Mouse (Mus musculus) ES-E14 (cell line): ENCODE measurements around the gene Btbd11. TPM values are rescaled to one million over a fixed set of nuclear protein-coding genes. Genes with fewer than 3 reads are reported as not detected.

Experiments used
- DNase-seq: peaks from one replicate; pipeline ENCODE4 v3.0.0-alpha.2; 2013; ENCODE audit warnings: low read depth, low spot score
- H3K27ac ChIP-seq: 2 replicates; pipeline ENCODE4 v1.5.1; 2012; ENCODE audit warnings: low read depth, mild to moderate bottlenecking, low read length, moderate library complexity, mixed read lengths; ENCODE audit not compliant: poor library complexity, insufficient read depth, severe bottlenecking
- H3K36me3 ChIP-seq: 2 replicates; pipeline ENCODE4 v1.6.1; 2012; ENCODE audit warnings: mild to moderate bottlenecking, low read length, moderate library complexity, mixed read lengths; ENCODE audit not compliant: control insufficient read depth, poor library complexity, insufficient read depth, severe bottlenecking
- H3K4me1 ChIP-seq, 2 experiments: fragments of 150-350 bp in 1 of 2; sonication (generic) in 1 of 2; 2 replicates each; pipeline ENCODE4 v1.6.1; 2012; ENCODE audit warnings: low read length in 2 of 2, mild to moderate bottlenecking in 1 of 2, mixed read lengths in 1 of 2; ENCODE audit not compliant: control insufficient read depth in 2 of 2, insufficient read depth in 2 of 2, poor library complexity in 1 of 2
- H3K4me3 ChIP-seq, 2 experiments: fragments of 150-350 bp in 1 of 2; sonication (generic) in 1 of 2; 2 replicates each; pipeline ENCODE4 v1.5.1; 2012; ENCODE audit warnings: low read length in 2 of 2, low read depth in 1 of 2, mild to moderate bottlenecking in 1 of 2, mixed read lengths in 1 of 2; ENCODE audit not compliant: insufficient read depth in 1 of 2, poor library complexity in 1 of 2, severe bottlenecking in 1 of 2
- H3K9ac ChIP-seq: 2 replicates; pipeline ENCODE4 v1.6.1; 2012; ENCODE audit warnings: low read depth, mild to moderate bottlenecking, low read length, mixed read lengths; ENCODE audit not compliant: poor library complexity, insufficient read depth, severe bottlenecking
- H3K9me3 ChIP-seq: fragments of 150-350 bp; sonication (generic); 2 replicates; pipeline ENCODE4 v1.6.1; 2012; ENCODE audit warnings: low read depth, mild to moderate bottlenecking, low read length; ENCODE audit not compliant: control insufficient read depth, insufficient read depth
- CHD2 ChIP-seq: IDR thresholded peaks from 2 replicates; pipeline ENCODE4 v1.6.1; 2014; ENCODE audit warnings: mild to moderate bottlenecking, low read depth, low read length, inconsistent platforms
- HCFC1 ChIP-seq: IDR thresholded peaks from 2 replicates; pipeline ENCODE4 v1.6.1; 2012; ENCODE audit warnings: low read length, inconsistent platforms, borderline replicate concordance; ENCODE audit not compliant: insufficient read depth
- MAFK ChIP-seq: IDR thresholded peaks from 2 replicates; pipeline ENCODE4 v1.6.1; 2014; ENCODE audit warnings: mild to moderate bottlenecking, low read depth, low read length, inconsistent platforms; ENCODE audit not compliant: insufficient read depth
- ZC3H11A ChIP-seq: IDR thresholded peaks from 2 replicates; pipeline ENCODE4 v1.6.1; 2012; ENCODE audit warnings: low read depth, mild to moderate bottlenecking, inconsistent platforms, low read length, borderline replicate concordance
- ZNF384 ChIP-seq: IDR thresholded peaks from 2 replicates; pipeline ENCODE4 v1.6.1; 2012; ENCODE audit warnings: low read depth, low read length, inconsistent platforms
- in situ Hi-C, 2 experiments: fragments of 600-800 bp; cut with MboI; formaldehyde crosslinking; loops; one replicate each; pipeline ENCODE4 v1.15.1; 2025; ENCODE audit warnings: low sequenced_read_pairs in 2 of 2, inconsistent platforms in 1 of 2; ENCODE audit not compliant: unreplicated experiment in 2 of 2
- total RNA-seq: library from RNA; depleted of rRNA; stranded (reverse); fragments of 300-350 nt; gene quantifications from 2 replicates; pipeline ENCODE4 v1.2.3, GENCODE M21; 2012

The Btbd11 gene
- total RNA-seq, 1 experiment: 9.9 TPM

DNA sequence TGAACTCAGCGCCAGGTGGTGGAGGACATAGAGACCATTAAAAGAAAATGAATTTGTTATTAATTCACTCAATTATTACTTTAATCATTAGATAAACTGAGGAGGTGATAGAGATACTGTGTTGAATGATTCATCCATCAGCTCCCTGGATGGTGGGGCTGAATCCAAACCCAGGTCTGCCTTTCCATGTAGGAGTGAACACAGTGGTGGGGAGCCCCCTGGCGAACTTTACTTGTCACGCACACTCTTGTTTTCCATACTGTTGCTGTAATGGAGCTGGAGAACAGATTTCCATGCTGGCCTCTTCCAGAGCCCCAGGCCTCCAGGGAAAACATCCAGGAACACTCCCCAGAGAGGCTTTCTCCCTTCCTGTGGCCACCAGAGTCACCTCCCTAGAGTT lies 50.6 kb downstream of the Btbd11 start:
- Histone ChIP-seq H3K4me3 (no peak overlapping the region), H3K9me3 (no peaks in the 10 kb centered on the region), H3K4me1 (no peaks in the 10 kb centered on the region), H3K36me3 (no peaks in the 10 kb centered on the region), H3K27ac (no peak overlapping the region), H3K9ac (no peak overlapping the region)
- DNase-seq: no peak
- no peak for TF ChIP-seq HCFC1
- no peak for TF ChIP-seq MAFK
- peak; percentile 41; the same call in 1 of the 2 replicates for TF ChIP-seq ZC3H11A
- in situ Hi-C loops: no loop called here

DNA sequence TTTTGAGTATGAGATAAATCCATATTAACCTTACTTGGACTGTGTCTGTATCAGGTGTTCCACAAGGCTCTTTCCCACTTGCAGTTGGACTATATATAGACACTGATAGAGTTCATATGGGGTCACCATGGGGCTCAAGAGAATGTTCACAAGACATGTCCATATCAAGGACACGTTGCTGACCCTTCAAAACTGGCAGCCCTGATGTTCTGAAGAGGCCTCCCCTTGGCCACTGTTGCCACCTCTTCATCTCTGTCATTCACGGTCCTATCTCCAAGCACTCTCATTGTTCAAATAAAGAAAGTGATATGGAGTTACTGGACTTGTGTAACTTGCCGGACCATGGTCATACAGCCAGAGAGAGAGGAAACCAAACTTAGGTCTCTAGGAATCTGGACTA lies 56.8 kb downstream of the Btbd11 start:
- Histone ChIP-seq H3K4me1 (no peaks in the 10 kb centered on the region; a peak in 1 of 4 replicates), H3K9me3 (no peaks in the 10 kb centered on the region), H3K27ac (no peak overlapping the region), H3K4me3 (no peak overlapping the region), H3K36me3 (no peaks in the 10 kb centered on the region), H3K9ac (no peak overlapping the region)
- DNase-seq: no peak
- in situ Hi-C loops: no loop called here
- no peak for TF ChIP-seq ZC3H11A
- TF ChIP-seq HCFC1: no peak
- no peak for TF ChIP-seq CHD2
- no peak for TF ChIP-seq ZNF384
- no peak for TF ChIP-seq MAFK

DNA sequence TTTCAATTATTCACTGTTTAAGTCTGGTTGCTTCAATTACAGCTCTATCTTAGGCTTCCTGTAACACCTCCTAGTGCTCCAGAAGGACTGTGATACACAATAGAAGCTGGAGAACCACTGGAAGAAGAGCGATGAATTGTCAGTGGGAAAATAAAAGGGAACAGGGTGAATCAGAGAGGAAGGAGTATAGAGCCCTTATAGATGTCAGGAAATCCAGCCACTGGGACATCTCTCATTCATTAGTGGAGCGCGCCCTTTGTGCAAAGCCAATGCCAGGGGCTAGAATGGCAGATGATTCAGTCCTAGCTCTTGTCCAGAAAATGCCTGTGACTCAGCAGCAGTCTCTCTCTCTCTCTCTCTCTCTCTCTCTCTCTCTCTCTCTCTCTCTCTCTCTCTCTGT lies 59.3 kb downstream of the Btbd11 start:
- Histone ChIP-seq H3K4me1 (peaks cover under 1 to 5% of the 10 kb centered on the region in 2 experiments; a peak in 1 of 4 replicates), H3K27ac (no peak overlapping the region), H3K4me3 (no peak overlapping the region), H3K9ac (no peak overlapping the region), H3K9me3 (no peaks in the 10 kb centered on the region), H3K36me3 (no peaks in the 10 kb centered on the region; the same call in 1 of the 2 replicates)
- no peak for DNase-seq
- in situ Hi-C loops: no loop called here
- no peak for TF ChIP-seq ZC3H11A
- no peak for TF ChIP-seq MAFK
- TF ChIP-seq ZNF384: no peak
- TF ChIP-seq CHD2: no peak
- no peak for TF ChIP-seq HCFC1

GRCm38 (mm10) chr10:85446700-85447099 lies 60.1 kb downstream of the Btbd11 start:
- in situ Hi-C loops: no loop called here
- peaks cover 2 to 7% of the 10 kb centered on the region in 2 experiments; a peak in 1 of 4 replicates for H3K4me1 ChIP-seq
- H3K27ac ChIP-seq: no peak overlapping the region
- H3K9me3 ChIP-seq: no peaks in the 10 kb centered on the region
- no peak for DNase-seq
- no peak overlapping the region for H3K4me3 ChIP-seq
- no peaks in the 10 kb centered on the region; the same call in 1 of the 2 replicates for H3K36me3 ChIP-seq
- TF ChIP-seq CHD2 (no peak), MAFK (no peak), ZC3H11A (no peak), HCFC1 (no peak), ZNF384 (no peak)
- no peak overlapping the region for H3K9ac ChIP-seq

DNA sequence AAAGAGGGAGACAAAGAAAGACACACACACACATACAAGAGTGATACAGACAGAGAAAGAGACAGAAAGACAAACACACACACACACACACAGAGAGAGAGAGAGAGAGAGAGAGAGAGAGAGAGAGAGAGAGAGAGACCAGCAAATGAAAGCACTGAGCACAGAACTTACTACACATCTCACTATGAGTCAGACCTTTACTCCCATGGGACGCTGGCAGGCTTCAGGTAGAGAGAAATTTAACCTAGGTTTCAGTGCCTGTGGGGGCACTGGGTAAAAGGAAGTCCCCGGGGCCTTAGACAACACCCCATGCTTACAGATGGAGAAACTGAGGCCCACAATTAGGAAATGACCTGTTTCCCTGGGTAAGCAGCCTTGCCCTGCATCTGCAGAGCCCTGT lies 61.3 kb downstream of the Btbd11 start:
- no peaks in the 10 kb centered on the region for H3K9me3 ChIP-seq
- in situ Hi-C loops: no loop called here
- no peak overlapping the region for H3K4me3 ChIP-seq
- peaks cover 2 to 7% of the 10 kb centered on the region in 2 experiments; a peak in 1 of 4 replicates for H3K4me1 ChIP-seq
- TF ChIP-seq MAFK (no peak), ZC3H11A (no peak), ZNF384 (no peak), CHD2 (no peak), HCFC1 (no peak)
- H3K27ac ChIP-seq: no peak overlapping the region
- no peak overlapping the region for H3K9ac ChIP-seq
- no peak for DNase-seq
- H3K36me3 ChIP-seq: no peaks in the 10 kb centered on the region; the same call in 1 of the 2 replicates
